Mouse (Mus musculus): ENCODE data around the gene Ptgr1. TPM values are rescaled to one million over a fixed set of nuclear protein-coding genes. Genes with fewer than 3 reads are reported as not detected.
A peak's percentile ranks its signal among the peaks of the same experiment; 100 is the strongest.

Ptgr1 gene
- polyA plus RNA-seq (2021) = 13.5 TPM

DNA sequence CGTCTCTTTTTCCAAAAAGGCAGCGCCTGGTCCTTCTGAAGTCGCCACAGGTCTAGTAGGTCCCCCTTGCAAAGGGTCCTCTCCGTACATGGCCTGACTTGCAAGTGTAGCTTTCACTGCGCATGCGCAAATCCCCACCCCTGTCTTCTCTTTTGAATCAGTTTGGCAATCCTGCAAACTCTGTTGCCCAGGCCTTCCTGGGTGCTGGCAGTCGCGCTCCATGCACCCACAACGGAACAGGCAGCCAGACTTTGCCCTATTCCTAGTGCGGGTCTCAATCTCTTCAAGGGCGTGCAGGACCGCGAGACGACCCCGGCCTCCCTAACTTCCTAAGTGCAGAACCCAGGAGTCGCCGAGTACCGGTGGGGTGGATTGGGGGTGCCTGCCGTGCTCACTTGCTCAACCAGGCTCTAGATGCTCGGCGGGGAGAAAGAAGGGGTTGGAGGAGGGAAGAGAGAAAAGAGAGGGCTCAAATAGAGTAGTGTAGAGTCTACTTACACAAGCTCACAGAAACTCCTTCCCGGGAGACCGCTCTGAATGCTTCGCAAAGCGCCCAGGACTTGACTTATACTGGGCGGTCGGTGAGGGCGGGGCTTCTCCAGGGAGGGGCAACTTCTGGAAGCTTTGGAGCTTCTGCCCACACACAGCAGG is at the start of gene Ptgr1:
TSS of gene Ptgr1 (minus strand) at position 580 of the 651 bp plus-strand sequence.
- H3K27me3 ChIP-seq = no peaks in the 10 kb centered on the region
- peak; percentile 59 for ATAC-seq
- in situ Hi-C loops (cut with MboI; ENCODE audit: low pct_unique_long_range_greater_than_20kb) = no loop called here
- POLR2A ChIA-PET = interaction anchor here (0.9 kb wide), 1 partner anchor 40 kb away, joined by 5 read pairs; no protein-coding TSS in a partner anchor
- CTCF ChIA-PET = interaction anchor here (1.0 to 10.4 kb wide), 3 partner anchors 12 to 25 kb away, joined by 3 to 121 read pairs (median 8); partner anchors contain the start of gene Dnajc25
- no peak for DNase-seq (ENCODE audit: low read depth, low spot score)
- TF ChIP-seq CTCF (IDR thresholded peaks at IDR 0.05) = no peak

DNA sequence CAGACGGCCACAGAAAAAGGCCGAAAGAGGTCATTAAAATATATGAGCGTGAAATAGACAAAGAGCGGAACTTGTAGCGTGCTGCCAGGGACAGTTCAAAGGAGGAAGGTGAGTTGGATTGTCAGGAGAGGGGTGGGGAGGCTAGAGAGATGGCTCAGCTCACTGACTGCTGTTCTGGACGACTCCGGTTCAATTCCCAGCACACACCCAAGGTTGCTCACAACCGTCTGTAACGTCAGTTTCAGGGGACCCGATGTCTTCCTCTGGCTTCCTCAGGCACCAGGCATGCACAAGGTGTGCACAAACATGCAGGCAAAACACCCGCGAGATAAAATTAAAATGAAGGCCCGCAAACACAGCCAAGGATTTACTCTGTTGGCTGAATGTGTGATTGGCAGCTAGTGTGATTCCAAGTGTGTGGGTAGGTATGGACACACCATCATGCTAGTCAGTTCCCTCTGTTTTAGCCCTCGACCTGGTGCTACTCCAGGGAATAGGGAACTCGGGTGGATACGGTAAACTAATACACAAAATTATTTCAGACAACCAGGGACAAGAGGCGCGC is 48.9 kb upstream of the Ptgr1 start:
- no peak for DNase-seq (ENCODE audit: low read depth, low spot score)
- POLR2A ChIA-PET = interaction anchor here (0.6 kb wide), 1 partner anchor 49 kb away, joined by 4 read pairs; no protein-coding TSS in a partner anchor
- CTCF ChIA-PET = interaction anchor here (0.7 to 2.3 kb wide), 7 partner anchors 12 to 51 kb away, joined by 3 to 13 read pairs (median 5); no protein-coding TSS in a partner anchor

DNA sequence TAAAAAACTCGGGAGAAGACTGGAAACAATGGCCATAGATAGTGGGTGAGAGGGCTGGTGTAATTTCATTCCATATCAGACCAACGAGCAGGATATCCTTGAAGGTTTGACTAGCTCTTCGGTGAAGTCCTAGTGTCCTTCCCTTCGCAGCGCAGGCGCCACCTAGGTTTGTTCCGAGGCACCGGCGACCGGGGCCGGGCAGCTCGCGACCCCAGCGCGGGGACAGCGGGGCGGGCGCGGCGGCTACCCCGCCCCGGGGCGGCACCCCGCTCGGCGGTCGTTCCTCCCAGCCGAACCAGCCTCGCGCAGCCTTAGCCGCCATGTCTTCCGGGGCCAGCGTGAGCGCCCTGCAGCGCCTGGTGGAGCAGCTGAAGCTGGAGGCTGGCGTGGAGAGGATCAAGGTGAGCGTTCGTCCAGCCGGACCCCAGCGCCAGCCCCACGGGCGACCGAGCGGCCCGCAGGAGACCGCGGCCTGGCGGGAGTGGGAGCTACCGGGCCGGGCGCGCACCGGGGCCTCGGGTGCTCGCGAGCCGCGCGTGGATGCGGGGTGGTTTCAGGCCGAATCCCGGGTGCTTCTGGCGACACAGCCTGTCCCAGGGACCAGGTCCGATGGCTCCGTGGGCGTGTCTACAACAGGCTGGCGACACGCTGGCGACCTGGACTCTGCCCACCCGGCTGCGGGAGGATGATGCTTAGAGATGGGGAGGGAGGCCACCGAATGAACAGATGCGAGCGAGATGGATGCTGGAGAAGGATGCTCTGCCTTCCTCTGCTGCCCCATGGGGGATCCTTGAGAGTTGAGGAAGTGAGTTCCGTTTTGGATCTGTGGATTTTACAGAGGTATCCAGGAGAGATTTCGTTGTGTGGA is 48.2 kb upstream of the Ptgr1 start, which contains the start of gene Gng10:
TSS of gene Gng10 (plus strand) at position 171 of the 868 bp plus-strand sequence.
- POLR2A ChIA-PET = interaction anchor here (0.6 kb wide), 1 partner anchor 48 kb away, joined by 4 read pairs; no protein-coding TSS in a partner anchor
- peak; percentile 92 for ATAC-seq
- DNase-seq (ENCODE audit: low read depth, low spot score) = no peak
- CTCF ChIA-PET = interaction anchor here (0.7 kb wide), 1 partner anchor 50 kb away, joined by 3 read pairs; no protein-coding TSS in a partner anchor
- no peak for TF ChIP-seq CTCF (IDR thresholded peaks at IDR 0.05)
- no peaks in the 10 kb centered on the region for H3K27me3 ChIP-seq
- in situ Hi-C loops (cut with MboI; ENCODE audit: low pct_unique_long_range_greater_than_20kb) = no loop called here

More for the DNA sequence above, 48.9 kb upstream of the Ptgr1 start:
- in situ Hi-C loops (cut with MboI; ENCODE audit: low pct_unique_long_range_greater_than_20kb) = no loop called here
- TF ChIP-seq CTCF (IDR thresholded peaks at IDR 0.05) = no peak
- ATAC-seq = no peak
- no peaks in the 10 kb centered on the region for H3K27me3 ChIP-seq

DNA sequence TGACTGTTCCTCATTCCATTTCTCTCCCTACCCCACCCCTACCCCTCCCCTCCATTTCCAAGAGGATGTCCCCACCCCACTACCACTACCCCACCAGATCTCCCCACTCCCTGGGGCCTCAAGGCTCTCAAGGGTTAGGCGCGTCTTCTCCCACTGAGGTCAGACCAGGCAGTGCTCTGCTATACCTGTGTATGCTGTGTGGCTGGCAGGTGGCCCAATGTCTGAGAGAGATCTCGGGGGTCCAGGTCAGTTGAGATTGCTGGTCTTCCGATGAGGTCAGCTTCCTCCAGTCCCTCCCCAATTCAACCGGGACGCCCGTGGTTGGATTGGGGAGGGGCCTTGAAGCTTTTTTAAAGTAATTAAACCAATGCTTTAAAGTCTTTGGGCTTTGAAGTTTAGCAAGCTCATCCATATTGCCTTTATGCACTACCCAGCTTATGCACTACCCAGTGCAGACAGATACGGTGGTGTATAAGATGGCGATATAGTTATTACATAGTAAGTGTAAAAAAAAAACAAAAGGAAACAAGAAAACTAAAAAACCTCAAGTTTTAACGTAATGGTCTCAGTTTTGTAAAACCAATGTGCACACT is 47.5 kb upstream of the Ptgr1 start:
- no peak for DNase-seq (ENCODE audit: low read depth, low spot score)
- H3K27me3 ChIP-seq = no peaks in the 10 kb centered on the region
- in situ Hi-C loops (cut with MboI; ENCODE audit: low pct_unique_long_range_greater_than_20kb) = no loop called here
- ChIA-PET CTCF (no interaction called here), POLR2A (no interaction called here)
- no peak for TF ChIP-seq CTCF (IDR thresholded peaks at IDR 0.05)
- ATAC-seq = no peak

DNA sequence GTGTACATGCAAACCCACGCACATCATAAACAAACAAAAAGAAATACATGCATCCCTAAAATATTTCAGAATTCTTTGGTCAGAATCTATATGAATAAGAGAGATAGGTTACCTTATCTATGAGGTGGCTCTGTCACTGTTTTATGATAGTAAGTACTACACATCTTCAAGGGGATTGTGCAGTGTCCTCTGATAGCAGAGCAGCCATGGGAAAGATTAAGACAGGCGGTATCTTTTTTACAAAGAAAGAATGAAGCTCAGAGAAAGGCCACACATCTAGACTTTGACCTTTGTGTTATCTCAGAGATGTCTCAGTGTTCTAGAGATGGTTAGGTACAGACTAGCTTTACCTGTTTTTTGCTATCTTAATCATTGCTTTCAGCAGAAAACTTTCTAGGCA is 30.0 kb upstream of the Ptgr1 start:
- CTCF ChIA-PET = interaction anchor here (1.3 kb wide), 1 partner anchor 30 kb away, joined by 3 read pairs; no protein-coding TSS in a partner anchor
- in situ Hi-C loops (cut with MboI; ENCODE audit: low pct_unique_long_range_greater_than_20kb) = no loop called here
- ATAC-seq = no peak
- no peak for DNase-seq (ENCODE audit: low read depth, low spot score)
- no peaks in the 10 kb centered on the region for H3K27me3 ChIP-seq
- no peak for TF ChIP-seq CTCF (IDR thresholded peaks at IDR 0.05)
- POLR2A ChIA-PET = no interaction called here

DNA sequence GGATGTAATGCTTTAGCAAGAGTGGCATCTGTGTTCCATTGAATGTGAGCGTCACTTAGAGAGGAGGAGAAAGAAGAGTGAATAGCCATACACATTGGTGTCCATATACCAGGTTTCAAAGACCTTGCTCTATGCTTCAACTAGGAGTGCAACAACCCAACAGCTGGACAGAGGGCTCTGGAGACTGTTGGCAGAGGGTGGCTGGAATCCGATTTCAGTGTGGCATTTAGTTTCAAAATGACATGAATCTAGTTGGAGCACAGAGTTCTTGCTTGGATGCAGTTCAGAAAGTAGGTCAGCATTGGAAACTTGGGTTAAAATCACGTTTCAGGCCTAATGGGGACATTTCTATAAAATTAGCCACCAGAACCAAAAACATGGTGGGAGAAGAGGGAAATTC is 28.3 kb upstream of the Ptgr1 start:
- DNase-seq (ENCODE audit: low read depth, low spot score) = no peak
- CTCF ChIA-PET = no interaction called here
- no peak for ATAC-seq
- no peaks in the 10 kb centered on the region for H3K27me3 ChIP-seq
- in situ Hi-C loops (cut with MboI; ENCODE audit: low pct_unique_long_range_greater_than_20kb) = no loop called here
- POLR2A ChIA-PET = no interaction called here
- TF ChIP-seq CTCF (IDR thresholded peaks at IDR 0.05) = no peak

DNA sequence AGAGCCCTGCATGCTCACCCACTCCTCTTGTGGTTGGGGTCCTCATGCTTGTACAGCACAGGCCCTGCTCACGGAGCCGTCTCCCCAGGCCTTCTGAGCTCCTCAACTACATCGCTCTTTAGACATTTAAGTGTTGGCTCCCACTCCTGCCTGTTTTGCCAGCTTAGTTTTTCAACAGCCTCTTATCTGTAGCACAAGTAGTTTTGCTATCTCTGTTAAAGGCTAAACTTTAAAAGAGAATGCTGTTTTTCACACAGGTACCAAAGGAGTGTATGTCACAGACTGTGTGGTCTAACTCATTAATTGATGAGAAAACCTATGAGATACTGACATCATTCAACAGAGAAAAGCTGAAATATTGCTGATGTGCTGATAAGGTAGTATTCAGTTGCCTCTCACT is 24.5 kb upstream of the Ptgr1 start:
- ChIA-PET CTCF (interaction anchor here (2.0 to 2.1 kb wide), 2 partner anchors 12 to 25 kb away, joined by 8 to 9 read pairs; no protein-coding TSS in a partner anchor), POLR2A (no interaction called here)
- DNase-seq (ENCODE audit: low read depth, low spot score) (no peak), ATAC-seq (no peak)
- in situ Hi-C loops (cut with MboI; ENCODE audit: low pct_unique_long_range_greater_than_20kb) = no loop called here
- TF ChIP-seq CTCF (IDR thresholded peaks at IDR 0.05) = no peak
- no peaks in the 10 kb centered on the region for H3K27me3 ChIP-seq

DNA sequence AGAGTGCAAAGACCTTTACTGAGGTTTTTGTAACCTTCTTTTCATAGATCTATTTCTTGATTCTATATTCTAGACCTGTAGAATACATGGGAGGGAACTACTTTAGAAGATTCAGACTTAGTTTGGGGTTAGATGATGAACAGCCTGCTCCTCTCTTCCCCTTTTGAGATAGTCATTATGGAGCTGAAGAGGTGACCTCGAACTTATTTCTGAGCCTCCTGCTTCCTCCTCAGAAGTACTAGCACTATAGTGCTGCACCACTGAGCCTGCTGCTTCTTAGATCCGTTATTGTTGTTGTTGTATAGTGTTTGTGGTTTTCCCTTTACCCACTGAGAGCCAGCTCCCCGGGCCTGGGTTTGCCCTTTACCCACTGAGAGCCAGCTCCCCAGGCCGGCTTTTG is 22.8 kb upstream of the Ptgr1 start:
- ChIA-PET POLR2A (no interaction called here), CTCF (interaction anchor here (1.5 kb wide), 1 partner anchor 10 kb away, joined by 6 read pairs; no protein-coding TSS in a partner anchor)
- no peak for TF ChIP-seq CTCF (IDR thresholded peaks at IDR 0.05)
- ATAC-seq (no peak), DNase-seq (ENCODE audit: low read depth, low spot score) (no peak)
- in situ Hi-C loops (cut with MboI; ENCODE audit: low pct_unique_long_range_greater_than_20kb) = no loop called here
- no peaks in the 10 kb centered on the region for H3K27me3 ChIP-seq

DNA sequence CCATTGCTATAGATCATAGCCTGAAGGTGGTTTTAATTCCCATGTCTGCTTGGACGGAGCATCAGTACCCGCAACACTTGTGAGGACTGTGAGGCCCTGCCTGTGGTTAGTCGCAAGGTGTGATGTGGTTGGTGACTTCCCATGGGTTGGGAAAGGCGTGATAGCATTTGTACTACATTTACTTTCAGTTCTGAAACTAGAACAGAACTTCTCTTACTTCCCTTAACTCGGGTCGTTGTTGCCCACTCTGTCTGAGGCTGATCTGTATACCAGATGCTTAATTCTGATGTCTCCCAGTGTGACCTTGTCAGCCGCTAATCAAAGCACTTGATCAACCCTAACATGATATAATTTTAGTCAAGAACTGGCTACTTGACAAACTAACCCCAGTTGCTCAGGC is 22.3 kb upstream of the Ptgr1 start:
- ATAC-seq (no peak), DNase-seq (ENCODE audit: low read depth, low spot score) (no peak)
- ChIA-PET CTCF (interaction anchor here (1.5 kb wide), 1 partner anchor 10 kb away, joined by 6 read pairs; no protein-coding TSS in a partner anchor), POLR2A (no interaction called here)
- H3K27me3 ChIP-seq = no peaks in the 10 kb centered on the region
- in situ Hi-C loops (cut with MboI; ENCODE audit: low pct_unique_long_range_greater_than_20kb) = no loop called here
- no peak for TF ChIP-seq CTCF (IDR thresholded peaks at IDR 0.05)

DNA sequence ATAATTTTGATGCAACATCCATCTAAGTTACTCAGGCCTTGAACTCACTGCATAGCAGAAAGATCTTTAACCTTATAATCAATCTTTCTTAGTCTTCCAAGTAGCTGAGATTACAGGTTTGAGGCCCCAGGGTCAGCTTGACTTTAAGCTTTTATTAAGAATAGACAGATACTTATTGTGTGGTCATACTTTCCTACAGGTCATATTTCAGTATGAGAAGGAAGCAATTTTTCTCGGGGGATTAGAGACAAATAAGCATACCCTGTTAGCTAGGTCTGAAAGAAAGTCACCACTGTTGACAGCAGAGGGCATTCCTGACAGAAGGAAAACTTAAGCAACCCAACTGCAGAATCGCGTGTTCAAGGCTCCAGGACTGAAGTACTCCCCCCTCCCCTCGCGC is 21.1 kb upstream of the Ptgr1 start:
- ATAC-seq = no peak
- no peak for DNase-seq (ENCODE audit: low read depth, low spot score)
- H3K27me3 ChIP-seq = no peaks in the 10 kb centered on the region
- POLR2A ChIA-PET = interaction anchor here (0.7 kb wide), 1 partner anchor 417 kb away, joined by 5 read pairs; no protein-coding TSS in a partner anchor
- no peak for TF ChIP-seq CTCF (IDR thresholded peaks at IDR 0.05)
- in situ Hi-C loops (cut with MboI; ENCODE audit: low pct_unique_long_range_greater_than_20kb) = no loop called here
- CTCF ChIA-PET = interaction anchor here (1.1 to 1.5 kb wide), 2 partner anchors 14 to 29 kb away, joined by 3 to 6 read pairs; no protein-coding TSS in a partner anchor

Measured in Patski (cell line).